Mouse (Mus musculus) left cerebral cortex, adult 11 months (tissue): ENCODE measurements around the gene Idh3g.
"Not testable (repeated sequence)": the region's sequence is repeated elsewhere in the genome, so short reads cannot be mapped to it uniquely, and the experiment has no call there.

ENCODE experiments used
- DNase-seq: peaks from one replicate; pipeline ENCODE4 v3.0.0; 2022; ENCODE audit warnings: low spot score

The Idh3g gene

DNA sequence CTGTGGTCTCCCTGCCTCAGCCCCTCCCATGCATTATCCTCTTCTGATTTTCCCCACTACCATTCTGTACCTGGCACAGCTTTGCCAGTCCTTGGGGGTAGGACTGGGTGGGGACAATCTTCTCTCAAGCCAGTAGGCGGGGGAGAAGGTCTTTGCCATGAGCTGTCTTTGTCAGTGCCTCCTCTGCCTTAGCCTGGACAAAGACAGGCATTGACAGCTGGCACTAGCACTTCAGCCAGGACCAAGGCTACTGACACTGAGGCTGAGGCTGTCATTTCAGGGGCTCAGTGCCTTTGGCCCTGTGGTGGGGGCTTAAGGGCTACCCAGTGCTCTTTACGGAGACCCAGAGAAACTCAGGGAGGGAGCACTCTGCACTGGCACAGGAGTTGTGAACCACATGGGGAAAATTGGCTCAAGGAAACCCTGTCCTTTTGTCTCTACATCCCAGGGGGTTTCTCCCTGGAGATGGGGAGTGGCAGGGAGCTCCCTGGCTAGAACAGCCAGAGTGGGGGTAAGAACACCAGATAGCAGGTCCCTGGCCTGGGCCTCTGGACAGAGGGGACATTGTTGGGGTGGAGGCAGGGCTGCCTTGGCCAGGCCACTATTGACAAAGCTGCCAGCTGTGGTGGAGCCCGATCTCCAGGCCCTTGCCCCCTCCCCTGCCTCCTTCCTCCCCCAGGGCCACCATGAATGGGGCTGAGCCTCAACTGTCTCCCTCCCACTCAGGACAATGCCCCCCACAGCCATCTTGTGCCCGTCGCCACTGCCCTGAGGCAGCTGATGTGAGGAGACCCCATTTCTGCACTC, 30.2 kb downstream of the Idh3g start, which contains the start of gene Plxnb3:
Gene Plxnb3 (plus strand): TSS at position 757 of the 807 bp plus-strand sequence.
- no peak for DNase-seq

- DNase-seq, result no peak
Measured at GRCm38 (mm10) chrX:73748977-73749376, 37.7 kb downstream of the Idh3g start.

- DNase-seq, result no peak
Measured at GRCm38 (mm10) chrX:73744774-73745481, 41.8 kb downstream of the Idh3g start.

DNA sequence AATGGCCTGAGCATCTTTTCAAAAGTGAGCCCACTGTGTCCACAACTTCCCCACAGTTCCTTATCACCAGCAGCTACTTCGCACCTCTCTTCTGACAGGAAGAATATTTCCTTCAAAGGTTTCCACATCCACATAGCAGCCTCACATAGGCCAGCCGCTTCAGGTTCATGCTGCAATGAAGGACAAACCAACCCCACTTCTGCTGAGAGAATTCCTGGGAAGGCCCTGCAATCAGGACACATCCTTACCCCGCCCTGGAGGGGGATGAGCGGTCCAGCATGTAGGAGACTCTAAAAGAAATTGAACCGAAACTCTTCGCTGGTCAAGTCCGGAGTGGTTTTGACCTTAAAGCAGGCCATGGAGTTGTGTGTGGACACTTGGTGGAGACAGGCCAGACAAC, 46.9 kb downstream of the Idh3g start:
- DNase-seq, result not testable (repeated sequence)

DNA sequence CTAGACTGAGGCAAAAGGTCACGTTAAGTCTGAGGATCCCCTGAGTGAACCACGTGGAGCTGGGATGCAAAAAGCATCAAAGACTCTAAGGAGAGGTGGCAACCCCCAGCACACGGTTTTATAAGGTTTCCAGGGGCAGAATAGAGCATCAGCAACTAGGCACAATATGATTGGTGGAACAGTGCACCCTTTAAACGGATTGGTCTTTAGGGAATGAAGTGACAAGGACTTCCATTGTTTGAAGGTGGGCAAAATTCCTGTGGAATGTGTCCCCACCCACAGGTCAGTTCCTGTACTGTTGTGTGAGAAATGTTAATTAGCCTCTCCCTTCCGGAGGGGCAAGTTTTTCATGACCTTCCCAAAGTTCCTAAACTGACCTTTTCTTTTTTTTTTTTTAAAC, 47.5 kb downstream of the Idh3g start:
- DNase-seq, result no peak

DNA sequence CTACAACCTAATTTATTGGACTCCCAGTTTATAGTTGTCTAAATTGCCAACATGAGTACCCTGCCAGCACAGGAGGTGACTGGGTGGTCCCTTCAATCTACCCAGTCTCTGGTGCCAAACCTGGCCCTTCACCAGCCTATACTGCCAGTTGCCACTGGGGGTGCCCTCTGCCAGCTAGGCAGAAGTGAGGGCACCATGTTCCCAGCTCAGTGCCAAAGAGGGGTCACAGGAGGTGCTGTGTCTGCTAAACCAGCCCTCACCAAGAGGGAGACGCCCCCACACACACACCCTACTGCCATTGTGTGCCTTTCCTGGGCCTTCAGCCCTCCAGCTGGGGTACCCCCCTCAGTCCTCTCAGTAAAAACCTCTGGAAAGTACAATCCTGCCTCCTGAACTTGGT, 48.5 kb downstream of the Idh3g start:
- no peak for DNase-seq

DNA sequence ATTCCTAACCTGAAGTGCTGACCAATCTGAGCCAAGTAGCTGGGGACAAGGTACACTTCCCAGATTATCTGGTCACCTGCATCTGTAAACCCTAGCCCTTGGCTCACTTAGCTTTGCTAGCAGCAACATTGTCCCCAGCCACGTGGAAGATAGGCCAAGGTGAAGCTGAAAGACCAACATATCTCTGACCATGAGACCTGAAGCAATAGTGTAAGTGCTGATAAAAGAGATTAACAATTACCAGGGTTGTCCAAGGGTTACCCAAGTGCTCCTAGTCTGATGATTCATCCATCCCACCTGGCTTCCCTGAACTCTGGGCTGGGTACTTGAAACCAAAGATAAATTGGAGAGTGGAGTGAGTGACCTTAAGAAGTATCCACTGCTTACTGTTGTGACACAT, 55.8 kb downstream of the Idh3g start:
- DNase-seq, result no peak
